8 mouse cellular contexts compared by ENCODE assay signal in the genomic region with DNA sequence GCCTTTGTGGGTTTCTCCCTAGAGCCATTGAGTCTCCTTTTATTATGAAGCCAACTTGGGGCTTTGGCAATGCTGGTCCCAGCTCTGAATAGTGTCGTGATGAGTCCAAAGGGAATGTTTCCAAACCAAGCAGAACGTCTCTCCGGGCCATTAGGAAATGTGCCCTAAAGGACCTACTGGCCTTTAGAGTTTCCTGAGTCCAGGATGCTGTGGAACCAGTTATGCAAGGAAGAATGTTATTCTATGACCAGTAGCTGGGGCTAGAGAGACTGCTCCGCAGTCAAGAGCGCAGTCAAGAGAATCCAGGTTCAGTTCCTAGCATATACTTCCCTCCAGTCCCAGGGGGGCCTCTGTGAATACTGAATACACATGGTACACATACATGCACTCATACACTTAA. TPM values are rescaled to one million over a fixed set of nuclear protein-coding genes. Genes with fewer than 3 reads are reported as not detected.
DNase-seq lines count a peak whose midpoint lies in the region; ATAC-seq and TF ChIP-seq lines count a peak whose summit lies in the region.
"Had no signal": no experiment of that assay in that cellular context is flagged by ENCODE, and none has a peak within 500 bp of the region (broad histone marks: within the 10 kb centered on the region; RNA-seq: fewer than 3 reads in every experiment).

No protein-coding gene starts in this region.

- H3K27me3 ChIP-seq in kidney, embryonic 14.5 days (ENCODE audit: control insufficient read depth, insufficient read depth, low read length): no peaks in the 10 kb centered on the region
- no peaks in the 10 kb centered on the region for H3K27me3 ChIP-seq in lung, postnatal 0 days (replicated peaks; ENCODE audit: insufficient read depth, low read length)

- DNase-seq in kidney, adult 9 months: peak; percentile 73
- DNase-seq in NIH3T3 (ENCODE audit: low read depth): peak; percentile 18
- peak; percentile 98 for DNase-seq in gonadal fat pad, adult 2 months (ENCODE audit: low read depth)
- peak; percentile 87 for DNase-seq in lung, postnatal 0 days (ENCODE audit: low spot score)
- no peak for DNase-seq in retina, embryonic 14.5 days (ENCODE audit: low spot score)
- no peak for DNase-seq in left cerebral cortex, postnatal 25 days (ENCODE audit: low spot score in 2 of 2)

- no peak; the same call in 1 of the 2 replicates for ATAC-seq in kidney, embryonic 14.5 days (ENCODE audit: low FRiP score, low TSS enrichment)
- ATAC-seq in lung, postnatal 0 days: peak; percentile 29

- no peak for TF ChIP-seq EP300 in lung, postnatal 0 days (IDR thresholded peaks at IDR 0.05)

- no peak overlapping the region for H3K4me3 ChIP-seq in kidney, embryonic 14.5 days (ENCODE audit: low read length)
- no peak overlapping the region for H3K4me3 ChIP-seq in lung, postnatal 0 days (ENCODE audit: low read depth, low read length)
- H3K4me3 ChIP-seq: erythroblast, embryonic 14.5 days had no signal

- H3K9ac ChIP-seq in kidney, embryonic 14.5 days (ENCODE audit: low read depth, low read length): no peak overlapping the region
- H3K9ac ChIP-seq in lung, postnatal 0 days (replicated peaks; ENCODE audit: low read depth): no peak overlapping the region

- 49% methylated on average over 5 of the region's 5 CpGs for WGBS in kidney, embryonic 14.5 days
- WGBS in lung, postnatal 0 days: 37% methylated on average over 5 of the region's 5 CpGs

- intact Hi-C loops in left cerebral cortex, postnatal 25 days (cut with DNase I): no loop called here

- TF ChIP-seq CTCF in lung, postnatal 0 days (IDR thresholded peaks at IDR 0.05): peak; percentile 66

- H3K36me3 ChIP-seq in kidney, embryonic 14.5 days (ENCODE audit: control insufficient read depth, insufficient read depth, low read length): no peaks in the 10 kb centered on the region
- H3K36me3 ChIP-seq in lung, postnatal 0 days (ENCODE audit: insufficient read depth, low read length): no peaks in the 10 kb centered on the region

- no peak overlapping the region for H3K4me2 ChIP-seq in kidney, embryonic 14.5 days (replicated peaks; ENCODE audit: low read depth, low read length)
- no peak overlapping the region for H3K4me2 ChIP-seq in lung, postnatal 0 days (replicated peaks; ENCODE audit: low read depth, low read length)

- no peak overlapping the region for H3K27ac ChIP-seq in kidney, embryonic 14.5 days (ENCODE audit: low read depth, low read length)
- H3K27ac ChIP-seq in lung, postnatal 0 days (ENCODE audit: low read length): peak overlapping the region; percentile 59

- no peaks in the 10 kb centered on the region for H3K9me3 ChIP-seq in kidney, embryonic 14.5 days (ENCODE audit: control insufficient read depth, low read length)
- no peaks in the 10 kb centered on the region for H3K9me3 ChIP-seq in lung, postnatal 0 days (ENCODE audit: low read length)

- peaks cover 16% of the 10 kb centered on the region; the same call in 1 of the 2 replicates for H3K4me1 ChIP-seq in kidney, embryonic 14.5 days (ENCODE audit: control insufficient read depth, insufficient read depth, low read length)
- H3K4me1 ChIP-seq in lung, postnatal 0 days (ENCODE audit: insufficient read depth, low read depth, low read length): no peaks in the 10 kb centered on the region; the same call in 1 of the 2 replicates

RNA-seq across cellular contexts. Expression of gene Rassf3, which starts 23.9 kb away (rescaled TPM):
- 8.9 and 13.5 TPM in 2 replicates for polyA plus RNA-seq in kidney, embryonic 14.5 days (2014; fragmentation: Nextera tagmentation; extraction: Ambion mirVana)
- polyA plus RNA-seq in gonadal fat pad, adult 2 months (2012; rRNA removed): 33.3 and 37.5 TPM in 2 replicates
- polyA plus RNA-seq in lung, postnatal 0 days (2015; fragmentation: Nextera tagmentation; extraction: Ambion mirVana): 22.9 and 26.4 TPM in 2 replicates
- total RNA-seq in left cerebral cortex, postnatal 25 days (2021): 10 to 100 TPM; 30.4 to 37.3 TPM

Comparison
In these comparisons a context has a peak if more than half of its experiments do, and no peak if none do; other contexts are left out.
1. DNase-seq: peak in kidney, adult 9 months (single experiment), NIH3T3 (single experiment), gonadal fat pad, adult 2 months (single experiment) and lung, postnatal 0 days (single experiment); none in retina, embryonic 14.5 days (single experiment) and left cerebral cortex, postnatal 25 days (0 of 2).